Mouse (Mus musculus) CH12.LX (cell line): ENCODE measurements at regions not wholly inside any gene's neighbourhood (a gene's known extent, or its start where the extent isn't known, plus 50 kb on each side); places are given as distances from the start of the nearest gene placed in this dataset.

ENCODE experiments used
- BHLHE40 ChIP-seq: IDR thresholded peaks from 2 replicates; pipeline ENCODE4 v1.6.1; 2011; ENCODE audit warnings: mild to moderate bottlenecking, low read depth, low read length, improper control_type of control experiment
- CHD1 ChIP-seq: IDR thresholded peaks from 2 replicates; pipeline ENCODE4 v1.6.1; 2012; ENCODE audit warnings: low read depth, low read length, improper control_type of control experiment, inconsistent platforms
- CHD2 ChIP-seq: IDR thresholded peaks from 2 replicates; pipeline ENCODE4 v1.6.1; 2011; ENCODE audit warnings: low read length, improper control_type of control experiment
- CTCF ChIP-seq, 2 experiments: IDR thresholded peaks in 1 of 2; conservative IDR thresholded peaks in 1 of 2; 2 replicates each; pipeline ENCODE4 v1.5.1; 2011 to 2012; ENCODE audit warnings: low read depth in 2 of 2, low read length in 2 of 2, improper control_type of control experiment in 1 of 2, inconsistent platforms in 1 of 2, mild to moderate bottlenecking in 1 of 2, moderate library complexity in 1 of 2
- EP300 ChIP-seq: IDR thresholded peaks from 2 replicates; pipeline ENCODE4 v1.6.1; 2011; ENCODE audit warnings: low read length, improper control_type of control experiment
- IRF4 ChIP-seq: IDR thresholded peaks from 2 replicates; pipeline ENCODE4 v1.6.1; 2014; ENCODE audit warnings: low read depth, mild to moderate bottlenecking, inconsistent platforms, low read length, improper control_type of control experiment
- MAFK ChIP-seq: IDR thresholded peaks from 2 replicates; pipeline ENCODE4 v1.6.1; 2011; ENCODE audit warnings: low read length, improper control_type of control experiment; ENCODE audit not compliant: insufficient replicate concordance
- NELFE ChIP-seq: IDR thresholded peaks from 2 replicates; pipeline ENCODE4 v1.6.1; 2011; ENCODE audit warnings: low read depth, low read length, improper control_type of control experiment
- POLR2A ChIP-seq: IDR thresholded peaks from 2 replicates; pipeline ENCODE4 v1.6.1; 2011; ENCODE audit warnings: low read depth, mild to moderate bottlenecking, improper control_type of control experiment, low read length
- SIN3A ChIP-seq: IDR thresholded peaks from 2 replicates; pipeline ENCODE4 v1.6.1; 2012; ENCODE audit warnings: low read length, improper control_type of control experiment, inconsistent platforms
- USF1 ChIP-seq: IDR thresholded peaks from 2 replicates; pipeline ENCODE4 v1.6.1; 2014; ENCODE audit warnings: low read depth, mild to moderate bottlenecking, inconsistent platforms, low read length, improper control_type of control experiment
- ZC3H11A ChIP-seq: IDR thresholded peaks from 2 replicates; pipeline ENCODE4 v1.6.1; 2012; ENCODE audit warnings: low read depth, mild to moderate bottlenecking, inconsistent platforms, low read length, improper control_type of control experiment
- ZMIZ1 ChIP-seq: IDR thresholded peaks from 2 replicates; pipeline ENCODE4 v1.6.1; 2012; ENCODE audit warnings: low read depth, mild to moderate bottlenecking, inconsistent platforms, low read length, improper control_type of control experiment

- TF ChIP-seq ZC3H11A = no peak
- TF ChIP-seq ZMIZ1 = no peak
- no peak for TF ChIP-seq CTCF (conservative IDR thresholded peaks at IDR 0.05 in 1 of 2, IDR thresholded peaks at IDR 0.05 in 1 of 2; ENCODE audit: low read depth in 2 of 2, low read length in 2 of 2)
- no peak for TF ChIP-seq MAFK
- TF ChIP-seq CHD1 = no peak
- no peak for TF ChIP-seq NELFE
- no peak for TF ChIP-seq USF1
- TF ChIP-seq IRF4 = no peak
- no peak for TF ChIP-seq EP300
- TF ChIP-seq POLR2A = no peak
- no peak for TF ChIP-seq CHD2
- TF ChIP-seq SIN3A = no peak
- TF ChIP-seq BHLHE40 = no peak
Measured at GRCm38 (mm10) chr12:6042326-6042725, 666.8 kb upstream of the Klhl29 start.
